Mouse (Mus musculus) neural tube, embryonic 11.5 days (tissue): ENCODE measurements around the gene Rbp1. TPM values are rescaled to one million over a fixed set of nuclear protein-coding genes. Genes with fewer than 3 reads are reported as not detected.

Source experiments
- ATAC-seq: fragments of 200-750 bp; cut with Nextera tagmentation; 2 replicates; pipeline ENCODE4 v1.8.0; 2017; ENCODE audit warnings: moderate number of reproducible peaks, mild to moderate bottlenecking, moderate TSS enrichment, moderate library complexity; ENCODE audit not compliant: insufficient read depth, low FRiP score, low TSS enrichment
- DNase-seq: peaks from one replicate; pipeline ENCODE4 v3.0.0-alpha.2; 2015; ENCODE audit warnings: low spot score
- H3K27ac ChIP-seq: fragments of 300-500 bp; sonication (generic); 2 replicates; pipeline ENCODE4 v1.5.1; 2014; ENCODE audit warnings: low read depth, mild to moderate bottlenecking, low read length
- H3K27me3 ChIP-seq: fragments of 300-500 bp; sonication (generic); 2 replicates; pipeline ENCODE4 v1.6.1; 2014; ENCODE audit warnings: mild to moderate bottlenecking, low read length, mixed read lengths; ENCODE audit not compliant: control insufficient read depth, insufficient read depth
- H3K36me3 ChIP-seq: fragments of 300-500 bp; sonication (generic); 2 replicates; pipeline ENCODE4 v1.6.1; 2014; ENCODE audit warnings: mild to moderate bottlenecking, low read length, moderate library complexity, mixed read lengths; ENCODE audit not compliant: control insufficient read depth, insufficient read depth
- H3K4me1 ChIP-seq: fragments of 300-500 bp; sonication (generic); 2 replicates; pipeline ENCODE4 v1.6.1; 2014; ENCODE audit warnings: low read length, mixed read lengths; ENCODE audit not compliant: control insufficient read depth, insufficient read depth
- H3K4me2 ChIP-seq: fragments of 300-500 bp; sonication (generic); 2 replicates; pipeline ENCODE4 v1.6.1; 2014; ENCODE audit warnings: low read depth, mild to moderate bottlenecking, moderate library complexity
- H3K4me3 ChIP-seq: fragments of 300-500 bp; sonication (generic); 2 replicates; pipeline ENCODE4 v1.5.1; 2014; ENCODE audit warnings: low read depth, low read length
- H3K9ac ChIP-seq: fragments of 300-500 bp; sonication (generic); 2 replicates; pipeline ENCODE4 v1.6.1; 2014; ENCODE audit warnings: mild to moderate bottlenecking, low read length
- H3K9me3 ChIP-seq: fragments of 300-500 bp; sonication (generic); 2 replicates; pipeline ENCODE4 v1.6.1; 2016; ENCODE audit warnings: low read length; ENCODE audit not compliant: control insufficient read depth
- WGBS: fragments of 180-500 bp; shearing (Covaris S2); extraction: QIAGEN DNeasy Blood & Tissue Kit; methylation state at CpG from one replicate; pipeline ENCODE4 v1.1.7; 2014; 5-methylcytosine and 5-hydroxymethylcytosine counted together
- polyA plus RNA-seq: library from polyadenylated mRNA; unstranded; fragments of >200 nt; fragmentation: Nextera tagmentation; extraction: Ambion mirVana; gene quantifications from 2 replicates; pipeline ENCODE4 v1.2.1, GENCODE M21; 2014

The Rbp1 gene
- polyA plus RNA-seq, 1 experiment from 2014 or later = 194 TPM

GRCm38 (mm10) chr9:98393496-98393895 lies 29.3 kb upstream of the Rbp1 start:
- no peak overlapping the region for H3K9ac ChIP-seq
- H3K9me3 ChIP-seq = no peaks in the 10 kb centered on the region
- WGBS = 79% methylated on average over 4 of the region's 4 CpGs
- no peak for DNase-seq
- H3K36me3 ChIP-seq = no peaks in the 10 kb centered on the region
- no peak overlapping the region for H3K4me2 ChIP-seq
- H3K27me3 ChIP-seq = no peaks in the 10 kb centered on the region
- H3K4me3 ChIP-seq = no peak overlapping the region
- no peak overlapping the region for H3K27ac ChIP-seq
- no peak for ATAC-seq
- no peaks in the 10 kb centered on the region for H3K4me1 ChIP-seq

- DNase-seq = no peak
- Histone ChIP-seq H3K27ac (no peak overlapping the region), H3K4me3 (no peak overlapping the region), H3K9me3 (no peaks in the 10 kb centered on the region), H3K9ac (no peak overlapping the region), H3K36me3 (no peaks in the 10 kb centered on the region), H3K4me2 (no peak overlapping the region), H3K4me1 (no peaks in the 10 kb centered on the region), H3K27me3 (no peaks in the 10 kb centered on the region)
- no peak for ATAC-seq
- 87% methylated on average over 6 of the region's 6 CpGs for WGBS
These were observed 25.6 kb upstream of the Rbp1 start for GRCm38 (mm10) chr9:98397211-98397610.

- DNase-seq (no peak), ATAC-seq (no peak)
- H3K9me3 ChIP-seq = no peaks in the 10 kb centered on the region
- no peaks in the 10 kb centered on the region for H3K27me3 ChIP-seq
- H3K9ac ChIP-seq = no peak overlapping the region
- 80% methylated on average over 3 of the region's 3 CpGs for WGBS
- H3K4me2 ChIP-seq = no peak overlapping the region
- H3K27ac ChIP-seq = no peak overlapping the region
- no peak overlapping the region for H3K4me3 ChIP-seq
- H3K36me3 ChIP-seq = no peaks in the 10 kb centered on the region
- no peaks in the 10 kb centered on the region for H3K4me1 ChIP-seq
These were observed 24.9 kb upstream of the Rbp1 start for GRCm38 (mm10) chr9:98397866-98398265.

GRCm38 (mm10) chr9:98400185-98400894 lies 22.4 kb upstream of the Rbp1 start:
- Histone ChIP-seq H3K4me3 (no peak overlapping the region), H3K4me1 (no peaks in the 10 kb centered on the region), H3K27me3 (no peaks in the 10 kb centered on the region), H3K9me3 (no peaks in the 10 kb centered on the region), H3K9ac (no peak overlapping the region), H3K4me2 (no peak overlapping the region), H3K36me3 (no peaks in the 10 kb centered on the region), H3K27ac (no peak overlapping the region)
- WGBS = 84% methylated on average over 13 of the region's 13 CpGs
- DNase-seq (no peak), ATAC-seq (no peak)

GRCm38 (mm10) chr9:98401611-98402010 lies 21.1 kb upstream of the Rbp1 start:
- Histone ChIP-seq H3K4me1 (no peaks in the 10 kb centered on the region), H3K27ac (no peak overlapping the region), H3K36me3 (no peaks in the 10 kb centered on the region), H3K4me3 (no peak overlapping the region), H3K9me3 (no peaks in the 10 kb centered on the region), H3K27me3 (no peaks in the 10 kb centered on the region), H3K4me2 (no peak overlapping the region), H3K9ac (no peak overlapping the region)
- no peak for ATAC-seq
- 69% methylated on average over 5 of the region's 5 CpGs for WGBS
- no peak for DNase-seq

- Histone ChIP-seq H3K4me3 (no peak overlapping the region), H3K36me3 (no peaks in the 10 kb centered on the region), H3K4me2 (no peak overlapping the region), H3K27ac (no peak overlapping the region), H3K4me1 (no peaks in the 10 kb centered on the region), H3K9me3 (no peaks in the 10 kb centered on the region), H3K9ac (no peak overlapping the region), H3K27me3 (no peaks in the 10 kb centered on the region)
- 90% methylated on average over 12 of the region's 12 CpGs for WGBS
- ATAC-seq (no peak), DNase-seq (no peak)
These were observed 15.0 kb upstream of the Rbp1 start for GRCm38 (mm10) chr9:98407771-98408170.

GRCm38 (mm10) chr9:98409137-98409536 lies 13.6 kb upstream of the Rbp1 start:
- Histone ChIP-seq H3K9ac (no peak overlapping the region), H3K4me3 (no peak overlapping the region), H3K4me2 (no peak overlapping the region), H3K9me3 (no peaks in the 10 kb centered on the region), H3K36me3 (no peaks in the 10 kb centered on the region), H3K4me1 (no peaks in the 10 kb centered on the region), H3K27me3 (no peaks in the 10 kb centered on the region), H3K27ac (no peak overlapping the region)
- peak; percentile 82 for DNase-seq
- ATAC-seq = no peak
- WGBS = 30% methylated on average over 3 of the region's 3 CpGs

- H3K4me3 ChIP-seq = no peak overlapping the region
- H3K4me2 ChIP-seq = no peak overlapping the region
- H3K27me3 ChIP-seq = no peaks in the 10 kb centered on the region
- no peak for ATAC-seq
- DNase-seq = no peak
- no peak overlapping the region for H3K9ac ChIP-seq
- H3K27ac ChIP-seq = no peak overlapping the region
- 90% methylated on average over 4 of the region's 4 CpGs for WGBS
- no peaks in the 10 kb centered on the region for H3K9me3 ChIP-seq
- no peaks in the 10 kb centered on the region for H3K36me3 ChIP-seq
- H3K4me1 ChIP-seq = no peaks in the 10 kb centered on the region
These were observed 7.3 kb upstream of the Rbp1 start for GRCm38 (mm10) chr9:98415427-98415826.

GRCm38 (mm10) chr9:98417919-98418318 lies 4.8 kb upstream of the Rbp1 start:
- Histone ChIP-seq H3K27me3 (no peaks in the 10 kb centered on the region), H3K9me3 (no peaks in the 10 kb centered on the region), H3K4me2 (no peak overlapping the region), H3K4me1 (no peaks in the 10 kb centered on the region), H3K4me3 (no peak overlapping the region), H3K9ac (no peak overlapping the region), H3K36me3 (no peaks in the 10 kb centered on the region), H3K27ac (no peak overlapping the region)
- WGBS = 51% methylated on average over 7 of the region's 7 CpGs
- ATAC-seq = peak; percentile 67; the same call in 1 of the 2 replicates
- peak; percentile 58 for DNase-seq
